Comparison of ENCODE assay signal across 30 mouse cellular contexts in genomic region chr7:129216547-129217195, GRCm38 (mm10). TPM values are rescaled to one million over a fixed set of nuclear protein-coding genes. Genes with fewer than 3 reads are reported as not detected.
DNase-seq lines count a peak whose midpoint lies in the region; ATAC-seq and TF ChIP-seq lines count a peak whose summit lies in the region.
"Had no signal": no experiment of that assay in that cellular context is flagged by ENCODE, and none has a peak within 500 bp of the region (broad histone marks: within the 10 kb centered on the region; RNA-seq: fewer than 3 reads in every experiment).

No protein-coding gene starts in this region.

- no peak overlapping the region for H3K4me2 ChIP-seq in forebrain, embryonic 11.5 days (ENCODE audit: low read depth, low read length, severe bottlenecking)
- no peak overlapping the region for H3K4me2 ChIP-seq in forebrain, embryonic 13.5 days
- H3K4me2 ChIP-seq in hindbrain, embryonic 14.5 days (replicated peaks), result no peak overlapping the region
- H3K4me2 ChIP-seq in hindbrain, postnatal 0 days (ENCODE audit: low read depth, low read length), result no peak overlapping the region
- no peak overlapping the region for H3K4me2 ChIP-seq in midbrain, embryonic 14.5 days (ENCODE audit: low read length)
- H3K4me2 ChIP-seq in midbrain, postnatal 0 days (ENCODE audit: low read depth, low read length, poor library complexity, severe bottlenecking), result no peak overlapping the region
- no peak overlapping the region for H3K4me2 ChIP-seq in midbrain, embryonic 16.5 days (ENCODE audit: low read length)
- H3K4me2 ChIP-seq: embryonic facial prominence, embryonic 13.5 days; heart, embryonic 15.5 days; intestine, embryonic 15.5 days; liver, embryonic 15.5 days; lung, embryonic 15.5 days had no signal

- peak; percentile 24 for DNase-seq in forebrain, embryonic 11.5 days (ENCODE audit: low spot score)
- no peak for DNase-seq in hindbrain, embryonic 14.5 days (ENCODE audit: low spot score)
- no peak for DNase-seq in hindbrain, postnatal 0 days (ENCODE audit: low spot score)
- peak; percentile 24 for DNase-seq in midbrain, embryonic 14.5 days
- DNase-seq in midbrain, postnatal 0 days (ENCODE audit: low spot score), result no peak
- DNase-seq in thymus, postnatal 0 days (ENCODE audit: low spot score), result no peak
- DNase-seq: adrenal gland, adult 8-10 months; cerebellum, adult 2 months; cerebellum, postnatal 36 days; gastrocnemius, postnatal 36 days; heart, adult 2 months; heart, postnatal 36 days; kidney, adult 9 months; kidney, postnatal 14 days; liver; lung, postnatal 36 days; right cerebral cortex, postnatal 14 days; spleen, adult 18-20 months; thymus, postnatal 36 days had no signal

- no peak overlapping the region for H3K27ac ChIP-seq in forebrain, embryonic 11.5 days (ENCODE audit: low read depth, low read length)
- no peak overlapping the region for H3K27ac ChIP-seq in forebrain, embryonic 13.5 days
- H3K27ac ChIP-seq in hindbrain, embryonic 14.5 days, result peak overlapping the region; percentile 66
- H3K27ac ChIP-seq in hindbrain, postnatal 0 days, result no peak overlapping the region
- 0 out of 2 replicates have a peak overlapping the region, but pooled peaks have one; percentile 45 for H3K27ac ChIP-seq in midbrain, embryonic 14.5 days (replicated peaks; ENCODE audit: low read depth, low read length)
- no peak overlapping the region for H3K27ac ChIP-seq in midbrain, postnatal 0 days (ENCODE audit: low read depth, low read length)
- peak overlapping the region; percentile 40; the same call in 1 of the 2 replicates for H3K27ac ChIP-seq in midbrain, embryonic 16.5 days (ENCODE audit: low read length)
- H3K27ac ChIP-seq: embryonic facial prominence, embryonic 13.5 days; heart, adult 2 months; heart, embryonic 15.5 days; intestine, embryonic 15.5 days; liver, embryonic 15.5 days; lung, embryonic 15.5 days had no signal

- H3K9ac ChIP-seq in forebrain, embryonic 11.5 days (ENCODE audit: low read length), result no peak overlapping the region
- H3K9ac ChIP-seq in forebrain, embryonic 13.5 days, result no peak overlapping the region
- no peak overlapping the region for H3K9ac ChIP-seq in hindbrain, embryonic 14.5 days
- H3K9ac ChIP-seq in hindbrain, postnatal 0 days (replicated peaks; ENCODE audit: low read length), result no peak overlapping the region
- H3K9ac ChIP-seq in midbrain, embryonic 14.5 days (replicated peaks; ENCODE audit: low read length), result no peak overlapping the region
- no peak overlapping the region for H3K9ac ChIP-seq in midbrain, postnatal 0 days (replicated peaks; ENCODE audit: low read length, poor library complexity, severe bottlenecking)
- H3K9ac ChIP-seq in midbrain, embryonic 16.5 days (ENCODE audit: low read depth, low read length), result no peak overlapping the region
- H3K9ac ChIP-seq: embryonic facial prominence, embryonic 13.5 days; heart, embryonic 15.5 days; intestine, embryonic 15.5 days; liver, embryonic 15.5 days; lung, embryonic 15.5 days had no signal

- WGBS in forebrain, embryonic 11.5 days, result 85% methylated on average over 10 of the region's 10 CpGs
- WGBS in forebrain, embryonic 13.5 days, result 72% methylated on average over 10 of the region's 10 CpGs
- 56% methylated on average over 10 of the region's 10 CpGs for WGBS in hindbrain, embryonic 14.5 days
- 66% methylated on average over 10 of the region's 10 CpGs for WGBS in hindbrain, postnatal 0 days
- 62% methylated on average over 10 of the region's 10 CpGs for whole genome bisulfite sequencing in midbrain, embryonic 14.5 days
- WGBS in midbrain, postnatal 0 days, result 57% methylated on average over 10 of the region's 10 CpGs
- WGBS in midbrain, embryonic 16.5 days, result 50% methylated on average over 10 of the region's 10 CpGs

- H3K27me3 ChIP-seq in forebrain, embryonic 11.5 days (ENCODE audit: control insufficient read depth, insufficient read depth, low read length), result no peaks in the 10 kb centered on the region
- no peaks in the 10 kb centered on the region for H3K27me3 ChIP-seq in forebrain, embryonic 13.5 days
- no peaks in the 10 kb centered on the region for H3K27me3 ChIP-seq in hindbrain, embryonic 14.5 days (ENCODE audit: control insufficient read depth, insufficient read depth, low read length)
- H3K27me3 ChIP-seq in hindbrain, postnatal 0 days (ENCODE audit: insufficient read depth, low read length), result no peaks in the 10 kb centered on the region
- no peaks in the 10 kb centered on the region for H3K27me3 ChIP-seq in midbrain, embryonic 14.5 days (ENCODE audit: control insufficient read depth, insufficient read depth, low read length)
- no peaks in the 10 kb centered on the region; the same call in 1 of the 2 replicates for H3K27me3 ChIP-seq in midbrain, postnatal 0 days (ENCODE audit: insufficient read depth, low read length)
- H3K27me3 ChIP-seq in midbrain, embryonic 16.5 days (ENCODE audit: control insufficient read depth, insufficient read depth, low read depth, low read length), result no peaks in the 10 kb centered on the region
- H3K27me3 ChIP-seq: embryonic facial prominence, embryonic 13.5 days; heart, embryonic 15.5 days; intestine, embryonic 15.5 days; liver, embryonic 15.5 days; lung, embryonic 15.5 days; megakaryocyte, embryonic 14.5 days had no signal

- no peak for TF ChIP-seq CTCF in hindbrain, postnatal 0 days (IDR thresholded peaks at IDR 0.05; ENCODE audit: low read depth)
- TF ChIP-seq CTCF in midbrain, postnatal 0 days (IDR thresholded peaks at IDR 0.05), result no peak

- ATAC-seq in forebrain, embryonic 11.5 days (replicated peaks; ENCODE audit: low FRiP score), result no peak
- no peak for ATAC-seq in forebrain, embryonic 13.5 days
- no peak for ATAC-seq in hindbrain, embryonic 14.5 days (ENCODE audit: low FRiP score)
- ATAC-seq in hindbrain, postnatal 0 days, result no peak
- ATAC-seq in midbrain, embryonic 14.5 days (ENCODE audit: low FRiP score, low TSS enrichment), result peak; percentile 62; the same call in 1 of the 2 replicates
- no peak for ATAC-seq in midbrain, postnatal 0 days (ENCODE audit: low FRiP score)
- peak; percentile 32; the same call in 1 of the 2 replicates for ATAC-seq in midbrain, embryonic 16.5 days
- ATAC-seq: activated CD4-positive, CD25-positive, alpha-beta regulatory T cell, adult 4 months; intestine, embryonic 15.5 days had no signal

- no peaks in the 10 kb centered on the region for H3K36me3 ChIP-seq in forebrain, embryonic 11.5 days (ENCODE audit: control insufficient read depth, insufficient read depth, low read length)
- H3K36me3 ChIP-seq in forebrain, embryonic 13.5 days (ENCODE audit: poor library complexity, severe bottlenecking), result no peaks in the 10 kb centered on the region
- no peaks in the 10 kb centered on the region for H3K36me3 ChIP-seq in hindbrain, embryonic 14.5 days (replicated peaks; ENCODE audit: control insufficient read depth, insufficient read depth)
- no peaks in the 10 kb centered on the region for H3K36me3 ChIP-seq in hindbrain, postnatal 0 days (ENCODE audit: insufficient read depth, low read length)
- no peaks in the 10 kb centered on the region for H3K36me3 ChIP-seq in midbrain, embryonic 14.5 days (ENCODE audit: control insufficient read depth, insufficient read depth, low read length)
- H3K36me3 ChIP-seq in midbrain, postnatal 0 days (ENCODE audit: insufficient read depth, low read length), result no peaks in the 10 kb centered on the region
- H3K36me3 ChIP-seq in midbrain, embryonic 16.5 days (ENCODE audit: control insufficient read depth, insufficient read depth, low read length), result no peaks in the 10 kb centered on the region
- H3K36me3 ChIP-seq: embryonic facial prominence, embryonic 13.5 days; heart, embryonic 15.5 days; intestine, embryonic 15.5 days; liver, embryonic 15.5 days; lung, embryonic 15.5 days had no signal

- H3K4me1 ChIP-seq in forebrain, embryonic 11.5 days (replicated peaks; ENCODE audit: control insufficient read depth, insufficient read depth, low read length), result no peaks in the 10 kb centered on the region
- H3K4me1 ChIP-seq in forebrain, embryonic 13.5 days, result 0 out of 2 replicates have a peak, but pooled peaks cover 6% of the 10 kb centered on the region
- H3K4me1 ChIP-seq in hindbrain, embryonic 14.5 days (replicated peaks; ENCODE audit: control insufficient read depth, insufficient read depth, low read length), result peaks cover 21% of the 10 kb centered on the region
- peaks cover 5% of the 10 kb centered on the region; the same call in 1 of the 2 replicates for H3K4me1 ChIP-seq in hindbrain, postnatal 0 days (ENCODE audit: insufficient read depth, low read length)
- H3K4me1 ChIP-seq in midbrain, embryonic 14.5 days (ENCODE audit: control insufficient read depth, insufficient read depth, low read length), result peaks cover 3% of the 10 kb centered on the region; the same call in 1 of the 2 replicates
- H3K4me1 ChIP-seq in midbrain, postnatal 0 days (ENCODE audit: insufficient read depth, low read length), result no peaks in the 10 kb centered on the region; the same call in 1 of the 2 replicates
- H3K4me1 ChIP-seq in midbrain, embryonic 16.5 days (ENCODE audit: control insufficient read depth, insufficient read depth, low read length), result no peaks in the 10 kb centered on the region; the same call in 1 of the 2 replicates
- H3K4me1 ChIP-seq: embryonic facial prominence, embryonic 13.5 days; heart, embryonic 15.5 days; intestine, embryonic 15.5 days; liver, embryonic 15.5 days; lung, embryonic 15.5 days; megakaryocyte, embryonic 14.5 days had no signal

- H3K9me3 ChIP-seq in forebrain, embryonic 11.5 days (ENCODE audit: control insufficient read depth, low read length), result no peaks in the 10 kb centered on the region
- H3K9me3 ChIP-seq in forebrain, embryonic 13.5 days (replicated peaks), result no peaks in the 10 kb centered on the region
- no peaks in the 10 kb centered on the region for H3K9me3 ChIP-seq in hindbrain, embryonic 14.5 days (ENCODE audit: control insufficient read depth, low read length)
- no peaks in the 10 kb centered on the region for H3K9me3 ChIP-seq in hindbrain, postnatal 0 days (ENCODE audit: low read length)
- no peaks in the 10 kb centered on the region for H3K9me3 ChIP-seq in midbrain, embryonic 14.5 days (ENCODE audit: control insufficient read depth, low read length)
- H3K9me3 ChIP-seq in midbrain, postnatal 0 days (ENCODE audit: low read length), result no peaks in the 10 kb centered on the region
- H3K9me3 ChIP-seq in midbrain, embryonic 16.5 days (replicated peaks; ENCODE audit: control insufficient read depth, low read length, poor library complexity, severe bottlenecking), result no peaks in the 10 kb centered on the region
- H3K9me3 ChIP-seq: embryonic facial prominence, embryonic 13.5 days; heart, embryonic 15.5 days; intestine, embryonic 15.5 days; liver, embryonic 15.5 days; lung, embryonic 15.5 days had no signal

- H3K4me3 ChIP-seq in forebrain, embryonic 11.5 days (ENCODE audit: low read depth, low read length), result no peak overlapping the region
- H3K4me3 ChIP-seq in forebrain, embryonic 13.5 days, result no peak overlapping the region
- H3K4me3 ChIP-seq in hindbrain, embryonic 14.5 days (replicated peaks; ENCODE audit: low read length), result no peak overlapping the region
- no peak overlapping the region for H3K4me3 ChIP-seq in hindbrain, postnatal 0 days (ENCODE audit: low read length)
- no peak overlapping the region for H3K4me3 ChIP-seq in midbrain, embryonic 14.5 days (replicated peaks; ENCODE audit: low read depth, low read length)
- no peak overlapping the region for H3K4me3 ChIP-seq in midbrain, postnatal 0 days (ENCODE audit: low read depth, low read length)
- no peak overlapping the region for H3K4me3 ChIP-seq in midbrain, embryonic 16.5 days (ENCODE audit: low read depth, low read length)
- H3K4me3 ChIP-seq: embryonic facial prominence, embryonic 13.5 days; erythroblast, embryonic 14.5 days; heart, adult 2 months; heart, embryonic 15.5 days; intestine, embryonic 15.5 days; liver, embryonic 15.5 days; lung, embryonic 15.5 days; megakaryocyte, embryonic 14.5 days had no signal

RNA-seq across cellular contexts. Expression of gene Plpp4, which starts 40.2 kb away (rescaled TPM):
- polyA plus RNA-seq in forebrain, embryonic 11.5 days (2014; fragmentation: Nextera tagmentation; extraction: Ambion mirVana), result 1.0 and 2.4 TPM in 2 replicates
- polyA plus RNA-seq in forebrain, embryonic 13.5 days (2015; fragmentation: Nextera tagmentation; extraction: Ambion mirVana), result 0.65 and 2.4 TPM in 2 replicates
- polyA plus RNA-seq in hindbrain, embryonic 14.5 days (2014; fragmentation: Nextera tagmentation; extraction: Ambion mirVana), result 12.4 and 13.3 TPM in 2 replicates
- 22.6 and 22.7 TPM in 2 replicates for total RNA-seq in hindbrain, postnatal 0 days (2014; rRNA removed)
- polyA plus RNA-seq in hindbrain, postnatal 0 days (2015; fragmentation: Nextera tagmentation; extraction: Ambion mirVana), result 14.4 and 16.0 TPM in 2 replicates
- polyA plus RNA-seq in midbrain, embryonic 14.5 days (2014; fragmentation: Nextera tagmentation; extraction: Ambion mirVana), result 9.5 and 12.4 TPM in 2 replicates
- 21.9 and 25.0 TPM in 2 replicates for total RNA-seq in midbrain, postnatal 0 days (2014; rRNA removed)
- 12.7 and 16.7 TPM in 2 replicates for polyA plus RNA-seq in midbrain, postnatal 0 days (2015; fragmentation: Nextera tagmentation; extraction: Ambion mirVana)
- polyA plus RNA-seq in midbrain, embryonic 16.5 days (2015; fragmentation: Nextera tagmentation; extraction: Ambion mirVana), result 11.6 and 11.9 TPM in 2 replicates
- polyA plus RNA-seq in thymus, postnatal 0 days (2015; fragmentation: Nextera tagmentation; extraction: Ambion mirVana), result 0.17 TPM in 1 of 2 replicates, not detected in the other
- total RNA-seq: adrenal gland, adult 8-10 months; gastrocnemius, postnatal 36 days; heart, adult 2 months; heart, postnatal 36 days; neutrophil, adult 5-6 weeks had no signal
- polyA plus RNA-seq: activated CD4-positive, CD25-positive, alpha-beta regulatory T cell, adult 4 months; erythroblast, embryonic 14.5 days; heart, adult 2 months; liver, embryonic 15.5 days had no signal

Comparison
In these comparisons a context has a peak if more than half of its experiments do, and no peak if none do; other contexts are left out.
1. ATAC-seq: peak in midbrain, embryonic 14.5 days (single experiment) and midbrain, embryonic 16.5 days (single experiment); none in forebrain, embryonic 11.5 days (single experiment), forebrain, embryonic 13.5 days (single experiment), hindbrain, embryonic 14.5 days (single experiment), hindbrain, postnatal 0 days (single experiment) and midbrain, postnatal 0 days (single experiment).
2. DNase-seq: peak in forebrain, embryonic 11.5 days (single experiment) and midbrain, embryonic 14.5 days (single experiment); none in hindbrain, embryonic 14.5 days (single experiment), hindbrain, postnatal 0 days (single experiment), midbrain, postnatal 0 days (single experiment) and thymus, postnatal 0 days (single experiment).
3. H3K27ac ChIP-seq: peak in hindbrain, embryonic 14.5 days (single experiment), midbrain, embryonic 14.5 days (single experiment) and midbrain, embryonic 16.5 days (single experiment); none in forebrain, embryonic 11.5 days (single experiment), forebrain, embryonic 13.5 days (single experiment), hindbrain, postnatal 0 days (single experiment) and midbrain, postnatal 0 days (single experiment).